Mouse (Mus musculus) right cerebral cortex, adult 2 months (tissue): ENCODE measurements at regions not wholly inside any gene's neighbourhood (a gene's known extent, or its start where the extent isn't known, plus 50 kb on each side); places are given as distances from the start of the nearest gene placed in this dataset.
"Not testable (repeated sequence)": the region's sequence is repeated elsewhere in the genome, so short reads cannot be mapped to it uniquely, and the experiment has no call there.

Experiments
- DNase-seq, 2 experiments: peaks; one replicate each; pipeline ENCODE4 v3.0.0; 2021 to 2022; ENCODE audit warnings: low spot score in 2 of 2

- peak; percentile 88 to 90 for DNase-seq
These were observed 74.1 kb upstream of the Diaph3 start for GRCm38 (mm10) chr14:87215099-87215498.

GRCm38 (mm10) chr14:87217042-87217441, 76.0 kb upstream of the Diaph3 start:
- no peak for DNase-seq

- no peak for DNase-seq
These were observed 78.9 kb upstream of the Diaph3 start for GRCm38 (mm10) chr14:87219975-87220374.

GRCm38 (mm10) chr14:87224870-87225269, 83.8 kb upstream of the Diaph3 start:
- no peak for DNase-seq

- no peak for DNase-seq
These were observed 108.2 kb upstream of the Diaph3 start for GRCm38 (mm10) chr14:87249258-87249657.

- DNase-seq, result no peak
These were observed 114.6 kb upstream of the Diaph3 start for GRCm38 (mm10) chr14:87255484-87256208.

GRCm38 (mm10) chr14:87261726-87262125, 120.7 kb upstream of the Diaph3 start:
- DNase-seq, result no peak

GRCm38 (mm10) chr14:87264826-87265225, 123.8 kb upstream of the Diaph3 start:
- no peak for DNase-seq

GRCm38 (mm10) chr14:87266309-87266708, 125.3 kb upstream of the Diaph3 start:
- DNase-seq, result no peak

- not testable (repeated sequence) for DNase-seq
These were observed 127.2 kb upstream of the Tdrd3 start for GRCm38 (mm10) chr14:87289266-87289665.

- no peak for DNase-seq
These were observed 126.7 kb upstream of the Tdrd3 start for GRCm38 (mm10) chr14:87289708-87290243.

- no peak for DNase-seq
These were observed 121.2 kb upstream of the Tdrd3 start for GRCm38 (mm10) chr14:87295206-87295605.

- DNase-seq, result no peak
These were observed 119.3 kb upstream of the Tdrd3 start for GRCm38 (mm10) chr14:87297160-87297559.

GRCm38 (mm10) chr14:87300838-87301237, 115.6 kb upstream of the Tdrd3 start:
- no peak for DNase-seq

- no peak for DNase-seq
These were observed 114.9 kb upstream of the Tdrd3 start for GRCm38 (mm10) chr14:87301564-87301963.

- DNase-seq, result no peak
These were observed 111.0 kb upstream of the Tdrd3 start for GRCm38 (mm10) chr14:87305481-87305880.

- no peak for DNase-seq
These were observed 110.4 kb upstream of the Tdrd3 start for GRCm38 (mm10) chr14:87306011-87306410.

GRCm38 (mm10) chr14:87308016-87308415, 108.4 kb upstream of the Tdrd3 start:
- DNase-seq, result no peak

GRCm38 (mm10) chr14:87312318-87312717, 104.1 kb upstream of the Tdrd3 start:
- DNase-seq, result peak; percentile 15 to 16

GRCm38 (mm10) chr14:87314999-87315732, 101.3 kb upstream of the Tdrd3 start:
- DNase-seq, result peak; percentile 86

GRCm38 (mm10) chr14:87327841-87328240, 88.6 kb upstream of the Tdrd3 start:
- DNase-seq, result no peak

GRCm38 (mm10) chr14:87337950-87338526, 78.4 kb upstream of the Tdrd3 start:
- peak; percentile 5 to 6 for DNase-seq

- DNase-seq, result no peak
These were observed 71.9 kb upstream of the Tdrd3 start for GRCm38 (mm10) chr14:87344540-87344939.
